Mouse (Mus musculus): ENCODE data around the gene Rap1gap. TPM values are rescaled to one million over a fixed set of nuclear protein-coding genes. Genes with fewer than 3 reads are reported as not detected.

The Rap1gap gene
- polyA plus RNA-seq, 1 experiment from 2014 or later: 12.5 TPM

DNA sequence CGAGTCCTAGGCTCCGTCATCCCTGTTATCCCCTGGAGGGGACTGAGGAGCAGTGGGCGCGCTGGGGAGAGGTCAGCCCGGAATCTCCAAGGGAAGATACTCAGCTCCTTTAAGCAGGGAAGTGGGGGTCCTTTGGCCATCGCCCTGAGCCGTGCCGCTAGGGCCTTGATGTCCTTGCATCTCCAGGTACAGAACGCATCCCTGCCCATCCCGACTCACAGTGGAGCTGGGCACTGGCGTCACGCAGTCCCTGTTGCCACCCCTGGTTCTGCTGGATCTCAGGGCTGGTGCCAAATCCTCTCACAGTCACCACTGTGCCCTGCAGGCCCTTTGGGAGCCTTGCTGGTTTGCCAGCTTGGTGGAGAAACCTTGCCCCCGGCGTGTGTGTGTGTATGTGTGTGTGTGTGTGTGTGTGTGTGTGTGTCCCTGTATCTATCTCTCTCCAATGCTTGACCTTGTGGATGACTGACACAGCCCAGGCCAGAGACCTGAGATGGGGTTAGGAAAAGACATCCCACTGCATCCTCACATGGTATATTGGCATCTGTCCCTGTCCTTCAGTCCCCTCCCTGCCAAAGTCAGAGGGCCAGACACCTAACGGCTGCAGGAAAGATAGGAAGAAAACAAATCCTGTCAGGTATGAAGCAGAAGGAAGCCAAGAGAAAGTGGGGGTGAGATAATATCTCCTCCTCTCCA, 602 bp downstream of the Rap1gap start:
- Histone ChIP-seq H3K4me2 (peak overlapping the region; percentile 95), H3K4me1 (peaks cover 45% of the 10 kb centered on the region), H3K4me3 (replicated peaks) (peak overlapping the region; percentile 55), H3K9ac (peak overlapping the region; percentile 52), H3K36me3 (no peaks in the 10 kb centered on the region), H3K27ac (no peak overlapping the region), H3K9me3 (replicated peaks) (no peaks in the 10 kb centered on the region), H3K27me3 (peaks cover 43% of the 10 kb centered on the region)
- 16% methylated on average over 15 of the region's 15 CpGs for WGBS
- ATAC-seq (replicated peaks; ENCODE audit: low FRiP score): 0 out of 2 replicates have a peak, but pooled peaks have one; percentile 23

DNA sequence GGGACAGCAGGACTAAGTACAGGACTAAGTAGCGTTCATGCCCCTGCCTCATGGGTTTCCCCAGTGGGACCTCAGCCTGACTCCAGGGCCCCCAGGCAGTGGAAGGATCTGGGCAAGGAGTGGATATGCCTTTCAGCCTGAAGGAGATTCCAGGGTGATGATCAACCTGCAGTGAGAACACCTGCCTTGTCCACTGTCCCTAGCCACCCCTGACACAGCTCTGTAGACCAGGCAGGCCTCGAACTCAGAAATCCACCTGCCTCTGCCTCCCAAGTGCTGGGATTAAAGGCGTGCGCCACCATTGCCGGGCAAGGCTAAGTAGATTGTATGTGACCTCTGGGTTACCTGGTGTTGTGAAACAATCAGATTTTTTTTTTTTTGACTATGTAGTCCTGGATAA, 1.3 kb downstream of the Rap1gap start:
- WGBS: 87% methylated on average over 5 of the region's 5 CpGs
- H3K27me3 ChIP-seq: peaks cover 43% of the 10 kb centered on the region
- H3K4me1 ChIP-seq: peaks cover 39% of the 10 kb centered on the region
- H3K27ac ChIP-seq: no peak overlapping the region
- H3K9me3 ChIP-seq (replicated peaks): no peaks in the 10 kb centered on the region
- H3K36me3 ChIP-seq: no peaks in the 10 kb centered on the region
- H3K4me3 ChIP-seq (replicated peaks): 0 out of 2 replicates have a peak overlapping the region, but pooled peaks have one; percentile 55
- ATAC-seq (replicated peaks; ENCODE audit: low FRiP score): no peak
- H3K4me2 ChIP-seq: no peak overlapping the region; the same call in 1 of the 2 replicates
- no peak overlapping the region for H3K9ac ChIP-seq

DNA sequence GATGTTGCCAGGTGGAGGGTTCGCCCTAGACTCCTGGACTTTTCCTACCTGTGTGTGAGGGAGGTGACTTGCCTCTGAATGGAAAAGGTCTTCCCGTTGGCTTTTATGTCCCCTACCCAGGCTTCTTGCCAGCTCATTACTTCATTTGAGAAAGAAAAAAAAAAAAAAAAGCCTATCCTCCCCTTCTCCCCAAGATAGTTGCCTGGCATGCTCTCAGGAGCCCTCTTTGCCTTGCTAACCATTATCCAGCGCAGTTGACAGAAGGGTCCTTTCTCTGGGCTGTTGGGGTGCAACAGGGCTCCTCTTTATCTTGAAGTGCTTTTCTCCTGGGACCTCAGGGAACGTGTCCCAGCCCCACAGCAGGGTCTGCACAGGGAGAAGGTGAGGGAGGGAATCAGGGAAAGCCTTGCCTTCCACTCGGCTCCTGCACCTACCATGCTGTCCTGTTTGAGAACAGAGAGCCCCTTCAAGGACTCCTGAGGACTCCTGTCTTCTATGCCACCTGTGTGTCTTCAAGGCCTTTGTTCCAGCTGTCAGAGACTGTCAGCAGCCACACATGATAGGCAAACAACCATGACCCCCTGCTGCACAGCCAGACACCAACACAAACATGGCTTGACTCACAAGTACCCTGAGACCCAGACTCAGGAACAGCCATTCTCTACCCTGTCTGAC, 1.9 kb downstream of the Rap1gap start:
- no peak for ATAC-seq (replicated peaks; ENCODE audit: low FRiP score)
- peaks cover 43% of the 10 kb centered on the region for H3K27me3 ChIP-seq
- no peak overlapping the region for H3K4me2 ChIP-seq
- H3K36me3 ChIP-seq: no peaks in the 10 kb centered on the region
- H3K4me1 ChIP-seq: peaks cover 35% of the 10 kb centered on the region
- no peaks in the 10 kb centered on the region for H3K9me3 ChIP-seq (replicated peaks)
- no peak overlapping the region for H3K4me3 ChIP-seq (replicated peaks)
- H3K27ac ChIP-seq: no peak overlapping the region
- WGBS: 71% methylated on average over 5 of the region's 5 CpGs
- H3K9ac ChIP-seq: no peak overlapping the region

DNA sequence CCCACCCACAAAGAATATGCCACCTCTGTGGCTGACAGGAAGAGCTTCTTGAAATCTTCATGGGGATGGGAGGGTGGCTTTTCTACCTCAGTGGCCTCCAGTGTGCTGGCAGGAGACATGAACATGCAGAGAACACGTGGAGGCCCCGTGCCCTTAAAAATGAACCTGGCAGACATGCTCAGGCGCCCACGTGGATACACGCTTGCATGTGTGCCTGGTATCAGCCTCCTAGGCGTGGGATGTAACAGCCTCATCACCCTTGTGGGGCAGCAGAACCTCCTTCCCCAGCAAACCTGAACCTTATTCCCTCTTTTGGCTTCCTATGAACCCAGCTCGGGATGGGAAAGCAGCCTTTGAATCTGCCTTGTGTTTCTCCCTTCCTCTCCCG, 2.4 kb downstream of the Rap1gap start:
- H3K4me2 ChIP-seq: no peak overlapping the region

DNA sequence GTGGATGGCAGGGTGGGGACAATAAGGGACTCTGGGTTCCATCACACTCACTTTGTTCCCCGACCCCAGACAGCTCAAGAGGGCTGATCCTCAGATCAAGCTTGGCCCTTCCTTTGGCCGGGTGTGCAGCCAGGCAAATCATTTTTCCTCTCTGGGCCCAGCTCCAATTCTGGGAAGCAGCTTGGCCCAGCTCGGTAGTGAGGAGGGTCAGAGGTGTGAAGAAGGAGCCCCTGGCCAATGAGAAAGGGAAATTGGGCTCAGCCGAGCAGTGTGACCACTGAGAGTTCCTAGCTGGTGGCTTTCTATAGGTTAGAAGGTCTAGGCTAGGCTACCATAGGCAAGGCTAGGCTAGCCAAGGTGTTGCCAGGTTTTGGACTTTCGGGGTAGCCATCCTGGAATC, 3.2 kb downstream of the Rap1gap start:
- 47% methylated on average over 5 of the region's 5 CpGs for WGBS
- Histone ChIP-seq H3K4me3 (replicated peaks) (no peak overlapping the region), H3K4me2 (no peak overlapping the region), H3K36me3 (no peaks in the 10 kb centered on the region), H3K9me3 (replicated peaks) (no peaks in the 10 kb centered on the region), H3K27ac (no peak overlapping the region), H3K27me3 (peaks cover 43% of the 10 kb centered on the region), H3K4me1 (peaks cover 29% of the 10 kb centered on the region), H3K9ac (no peak overlapping the region)
- ATAC-seq (replicated peaks; ENCODE audit: low FRiP score): no peak

More for the DNA sequence above, 2.4 kb downstream of the Rap1gap start:
- H3K9ac ChIP-seq: no peak overlapping the region
- H3K36me3 ChIP-seq: no peaks in the 10 kb centered on the region
- peaks cover 43% of the 10 kb centered on the region for H3K27me3 ChIP-seq
- H3K4me3 ChIP-seq (replicated peaks): no peak overlapping the region
- 66% methylated on average over 8 of the region's 8 CpGs for WGBS
- H3K4me1 ChIP-seq: peaks cover 30% of the 10 kb centered on the region
- H3K27ac ChIP-seq: no peak overlapping the region
- ATAC-seq (replicated peaks; ENCODE audit: low FRiP score): no peak
- no peaks in the 10 kb centered on the region for H3K9me3 ChIP-seq (replicated peaks)

DNA sequence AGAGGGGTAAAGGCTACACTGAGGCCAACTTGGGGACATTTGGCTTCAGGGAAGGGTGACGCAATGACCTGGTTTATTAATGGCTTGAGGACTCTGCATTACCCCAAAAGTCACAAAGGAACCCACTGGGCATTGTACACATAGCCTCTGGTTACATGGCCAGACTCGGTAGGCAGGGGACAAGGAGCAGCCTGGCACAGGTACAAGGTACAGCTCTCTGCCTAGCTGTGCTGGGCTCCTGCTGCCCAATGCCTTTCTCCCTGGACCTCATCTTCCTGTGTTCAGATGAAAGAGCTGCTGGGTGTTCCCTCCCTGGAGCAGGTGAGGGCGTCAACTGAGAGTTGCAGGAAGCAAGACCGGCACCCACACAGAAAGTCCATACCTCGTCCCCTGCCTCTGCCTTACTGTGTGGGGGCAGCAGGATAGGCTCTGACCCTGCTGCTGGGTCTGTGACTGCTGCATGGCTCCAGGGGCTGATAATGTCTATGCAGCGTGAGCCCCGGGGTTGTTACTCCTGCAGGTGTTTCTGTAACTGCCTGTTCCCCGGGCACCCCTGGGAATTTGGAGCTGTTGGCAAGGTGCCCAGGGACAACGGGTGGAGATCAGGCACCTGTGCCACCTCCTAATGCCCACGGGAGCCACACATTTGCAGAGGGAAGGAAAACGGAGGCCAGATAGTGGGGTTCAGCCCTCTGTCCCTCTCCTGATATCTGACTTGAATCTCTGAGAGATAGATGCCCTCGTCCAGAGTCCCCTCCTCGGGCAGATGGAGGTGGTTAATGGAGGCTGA, 7.4 kb downstream of the Rap1gap start:
- peaks cover 5% of the 10 kb centered on the region for H3K27me3 ChIP-seq
- no peak overlapping the region for H3K4me2 ChIP-seq
- peaks cover 17% of the 10 kb centered on the region; the same call in 1 of the 2 replicates for H3K4me1 ChIP-seq
- H3K27ac ChIP-seq: no peak overlapping the region
- no peaks in the 10 kb centered on the region for H3K36me3 ChIP-seq
- no peak for ATAC-seq (replicated peaks; ENCODE audit: low FRiP score)
- WGBS: 69% methylated on average over 13 of the region's 13 CpGs
- no peak overlapping the region for H3K4me3 ChIP-seq (replicated peaks)
- H3K9me3 ChIP-seq (replicated peaks): no peaks in the 10 kb centered on the region
- no peak overlapping the region for H3K9ac ChIP-seq

DNA sequence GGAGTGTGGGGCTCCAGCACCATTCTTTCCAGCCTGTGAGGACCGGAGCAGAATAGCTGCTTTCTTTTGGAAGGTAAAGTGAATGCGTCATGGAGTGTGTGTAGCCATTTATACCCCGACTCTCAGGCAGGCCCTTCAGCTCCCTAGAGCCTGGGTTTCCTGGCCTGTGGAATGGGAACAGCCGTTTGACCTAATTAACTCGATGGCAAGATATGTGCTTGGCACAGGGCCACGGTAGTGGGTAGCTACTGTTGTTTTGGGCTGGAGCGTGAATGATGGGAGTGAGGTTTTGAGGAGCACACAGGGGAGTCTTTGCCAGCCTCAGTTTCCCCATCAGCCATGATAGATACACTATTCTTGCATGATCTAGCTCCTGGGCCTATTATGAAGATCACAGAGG, 11.0 kb downstream of the Rap1gap start:
- no peak overlapping the region for H3K4me2 ChIP-seq
- H3K36me3 ChIP-seq: no peaks in the 10 kb centered on the region
- peaks cover 4% of the 10 kb centered on the region; the same call in 1 of the 2 replicates for H3K4me1 ChIP-seq
- no peak overlapping the region for H3K27ac ChIP-seq
- H3K9me3 ChIP-seq (replicated peaks): no peaks in the 10 kb centered on the region
- no peak overlapping the region for H3K4me3 ChIP-seq (replicated peaks)
- H3K9ac ChIP-seq: no peak overlapping the region
- whole genome bisulfite sequencing: 73% methylated on average over 7 of the region's 7 CpGs
- H3K27me3 ChIP-seq: peaks cover 13% of the 10 kb centered on the region
- ATAC-seq (replicated peaks; ENCODE audit: low FRiP score): no peak

DNA sequence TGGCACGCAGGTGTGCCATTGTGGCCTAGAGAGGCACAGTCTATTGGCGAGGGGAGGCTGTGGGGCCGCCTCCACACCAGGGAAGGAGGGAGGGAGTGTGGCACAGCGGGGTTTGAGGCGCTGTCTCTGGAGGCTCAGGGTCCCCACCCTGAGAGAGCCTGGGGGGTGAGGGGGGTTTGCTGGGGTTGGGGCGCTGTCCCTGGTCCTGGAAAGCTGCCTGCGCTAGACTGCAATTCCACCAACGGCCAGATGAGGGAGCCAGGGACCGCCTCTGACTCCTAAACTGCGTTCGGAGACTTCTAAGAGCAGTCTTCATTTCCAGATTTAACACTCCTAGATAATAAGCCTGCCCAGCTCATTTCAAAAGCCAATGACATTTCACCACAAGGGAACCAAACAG, 11.5 kb downstream of the Rap1gap start:
- H3K27me3 ChIP-seq: peaks cover 18% of the 10 kb centered on the region
- ATAC-seq (replicated peaks; ENCODE audit: low FRiP score): no peak
- no peak overlapping the region for H3K27ac ChIP-seq
- no peak overlapping the region for H3K9ac ChIP-seq
- peaks cover 9% of the 10 kb centered on the region for H3K4me1 ChIP-seq
- WGBS: 14% methylated on average over 11 of the region's 11 CpGs
- no peaks in the 10 kb centered on the region for H3K36me3 ChIP-seq
- no peaks in the 10 kb centered on the region for H3K9me3 ChIP-seq (replicated peaks)
- H3K4me2 ChIP-seq: no peak overlapping the region
- no peak overlapping the region for H3K4me3 ChIP-seq (replicated peaks)

DNA sequence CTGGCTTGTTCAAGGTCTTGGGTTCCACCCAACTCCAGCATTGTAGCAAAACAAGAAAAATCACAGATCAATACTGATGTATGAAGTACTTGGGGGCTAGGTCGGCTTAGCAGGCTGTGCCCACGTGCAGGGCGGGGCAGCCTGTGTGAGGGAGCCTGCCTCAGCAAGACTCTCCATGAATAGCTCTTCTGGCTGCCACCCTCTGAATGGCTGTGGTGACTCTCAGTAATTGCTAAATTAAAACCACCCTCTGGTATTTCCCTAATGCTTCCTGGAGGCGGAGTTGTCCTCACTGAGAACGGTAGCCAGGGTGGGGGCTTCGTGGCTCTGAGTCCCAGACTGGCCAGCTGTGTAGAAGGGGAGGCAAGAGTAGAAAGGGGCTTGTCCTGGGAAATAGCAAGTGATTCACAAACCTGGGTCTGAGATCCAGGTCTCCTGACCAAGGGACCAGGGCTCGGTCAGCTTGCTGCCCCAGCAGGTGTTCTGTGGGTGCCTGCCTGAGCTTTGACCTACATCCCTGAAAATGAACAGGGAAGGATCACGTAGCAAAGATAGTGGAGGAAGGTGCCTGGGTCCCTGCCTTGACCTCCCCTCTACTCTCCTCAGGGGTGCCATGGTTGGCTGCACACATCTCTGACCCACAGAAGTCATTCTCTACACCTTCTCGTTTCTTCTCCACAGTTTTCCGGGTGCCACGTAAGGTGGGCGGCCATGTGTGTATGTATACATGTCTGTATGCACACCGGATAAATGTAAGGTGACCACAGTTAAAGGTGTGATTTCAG, 12.4 kb downstream of the Rap1gap start:
- peaks cover 26% of the 10 kb centered on the region for H3K27me3 ChIP-seq
- WGBS: 60% methylated on average over 13 of the region's 13 CpGs

DNA sequence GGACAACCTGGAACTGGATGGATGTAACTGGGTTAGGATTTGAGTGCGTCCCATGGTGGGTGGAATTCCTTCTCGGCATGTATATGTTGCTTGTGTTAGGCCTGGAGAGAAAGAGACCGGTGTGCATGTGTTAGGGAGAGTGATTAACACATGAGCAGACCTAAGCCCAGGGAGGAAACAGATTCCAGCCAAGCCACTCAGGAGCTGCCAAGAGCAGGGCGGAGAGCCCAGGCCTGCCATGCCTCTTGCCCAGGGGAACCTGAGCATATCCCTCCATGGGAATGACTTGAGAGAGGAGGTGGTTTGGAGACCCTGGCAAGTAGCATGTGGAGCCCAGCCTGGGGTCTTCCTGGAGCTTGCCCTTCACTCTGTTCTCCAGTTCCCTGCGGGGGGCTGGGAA, 13.4 kb downstream of the Rap1gap start:
- Histone ChIP-seq H3K36me3 (no peaks in the 10 kb centered on the region), H3K4me2 (no peak overlapping the region), H3K9me3 (replicated peaks) (no peaks in the 10 kb centered on the region), H3K4me1 (peaks cover 19% of the 10 kb centered on the region), H3K4me3 (replicated peaks) (no peak overlapping the region), H3K27me3 (peaks cover 36% of the 10 kb centered on the region), H3K27ac (no peak overlapping the region), H3K9ac (no peak overlapping the region)
- ATAC-seq (replicated peaks; ENCODE audit: low FRiP score): no peak
- WGBS: 82% methylated on average over 5 of the region's 5 CpGs

More for the DNA sequence above, 12.4 kb downstream of the Rap1gap start:
- Histone ChIP-seq H3K4me2 (no peak overlapping the region), H3K27ac (no peak overlapping the region), H3K9ac (no peak overlapping the region), H3K4me1 (peaks cover 17% of the 10 kb centered on the region), H3K4me3 (replicated peaks) (no peak overlapping the region), H3K36me3 (no peaks in the 10 kb centered on the region), H3K9me3 (replicated peaks) (no peaks in the 10 kb centered on the region)
- ATAC-seq (replicated peaks; ENCODE audit: low FRiP score): no peak

DNA sequence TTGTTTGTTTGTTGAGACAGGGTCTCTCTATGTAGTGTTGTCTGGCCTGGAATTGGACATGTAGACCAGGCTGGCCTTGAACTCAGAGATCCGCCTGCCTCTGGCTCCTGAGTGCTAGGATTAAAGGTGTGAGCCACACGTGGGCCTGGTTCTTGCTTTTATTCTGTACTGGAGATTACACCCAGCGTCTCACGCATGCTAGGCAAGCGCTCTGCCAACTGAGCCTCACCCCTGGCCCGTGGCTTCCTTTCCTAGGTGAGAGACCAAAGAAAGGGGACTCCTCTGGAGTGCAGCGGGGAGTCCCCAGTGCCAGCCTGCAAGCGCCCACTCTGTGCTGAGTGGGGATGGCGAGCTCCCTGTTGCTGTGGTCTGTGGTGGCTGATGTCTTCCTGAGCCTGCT, 14.0 kb downstream of the Rap1gap start:
- peaks cover 19% of the 10 kb centered on the region for H3K4me1 ChIP-seq
- H3K4me3 ChIP-seq (replicated peaks): no peak overlapping the region
- no peak overlapping the region for H3K9ac ChIP-seq
- peaks cover 42% of the 10 kb centered on the region for H3K27me3 ChIP-seq
- H3K4me2 ChIP-seq: no peak overlapping the region
- ATAC-seq (replicated peaks; ENCODE audit: low FRiP score): no peak
- no peaks in the 10 kb centered on the region for H3K9me3 ChIP-seq (replicated peaks)
- H3K36me3 ChIP-seq: no peaks in the 10 kb centered on the region
- H3K27ac ChIP-seq: no peak overlapping the region
- 75% methylated on average over 9 of the region's 9 CpGs for WGBS

Measured in kidney, embryonic 15.5 days (tissue).